Mouse (Mus musculus) liver, adult 2 months (tissue): ENCODE results near the gene Hfe.

Experiments used
- CTCF ChIP-seq: fragments of 200-500 bp; IDR thresholded peaks from 2 replicates; pipeline ENCODE4 v1.5.1; 2011; ENCODE audit warnings: low read depth, low read length, control low read depth
- POLR2A ChIP-seq: fragments of 200-500 bp; IDR thresholded peaks from 2 replicates; pipeline ENCODE4 v1.6.1; 2011; ENCODE audit warnings: low read length, control low read depth; ENCODE audit not compliant: insufficient read depth; ENCODE audit errors: extremely low read depth

- no peak for TF ChIP-seq CTCF
- no peak for TF ChIP-seq POLR2A
Observed at GRCm38 (mm10) chr13:23743963-23744362, 33.3 kb upstream of the Hfe start.
